Mouse (Mus musculus) heart, embryonic 12.5 days (tissue): Measurements from ENCODE around the gene Cd46. TPM values are rescaled to one million over a fixed set of nuclear protein-coding genes. Genes with fewer than 3 reads are reported as not detected.
A peak's percentile ranks its signal among the peaks of the same experiment; 100 is the strongest.

Experiments used
- ATAC-seq: fragments of 200-750 bp; cut with Nextera tagmentation; 2 replicates; pipeline ENCODE4 v1.8.0; 2017; ENCODE audit warnings: moderate TSS enrichment, moderate library complexity; ENCODE audit not compliant: insufficient number of reproducible peaks, low FRiP score
- H3K27ac ChIP-seq: fragments of 300-500 bp; sonication (generic); 2 replicates; pipeline ENCODE4 v1.5.1; 2016; ENCODE audit warnings: mild to moderate bottlenecking, moderate library complexity; ENCODE audit not compliant: poor library complexity, severe bottlenecking
- H3K27me3 ChIP-seq: fragments of 300-500 bp; sonication (generic); replicated peaks from 2 replicates; pipeline ENCODE4 v1.6.1; 2016; ENCODE audit warnings: mild to moderate bottlenecking, moderate library complexity
- H3K36me3 ChIP-seq: fragments of 300-500 bp; sonication (generic); 2 replicates; pipeline ENCODE4 v1.6.1; 2016; ENCODE audit warnings: mild to moderate bottlenecking, moderate library complexity
- H3K4me1 ChIP-seq: fragments of 300-500 bp; sonication (generic); replicated peaks from 2 replicates; pipeline ENCODE4 v1.6.1; 2016; ENCODE audit warnings: mild to moderate bottlenecking
- H3K4me2 ChIP-seq: fragments of 300-500 bp; sonication (generic); 2 replicates; pipeline ENCODE4 v1.6.1; 2016; ENCODE audit warnings: mild to moderate bottlenecking, moderate library complexity
- H3K4me3 ChIP-seq: fragments of 300-500 bp; sonication (generic); 2 replicates; pipeline ENCODE4 v1.5.1; 2016; ENCODE audit warnings: mild to moderate bottlenecking
- H3K9ac ChIP-seq: fragments of 300-500 bp; sonication (generic); 2 replicates; pipeline ENCODE4 v1.6.1; 2016; ENCODE audit warnings: mild to moderate bottlenecking, moderate library complexity
- H3K9me3 ChIP-seq: fragments of 300-500 bp; sonication (generic); replicated peaks from 2 replicates; pipeline ENCODE4 v1.6.1; 2016; ENCODE audit warnings: mild to moderate bottlenecking, moderate library complexity
- WGBS: fragments of 180-500 bp; shearing (Covaris S2); methylation state at CpG from one replicate; pipeline ENCODE4 v1.1.7; 2016; 5-methylcytosine and 5-hydroxymethylcytosine counted together
- polyA plus RNA-seq: library from polyadenylated mRNA; unstranded; fragments of >200 nt; fragmentation: Nextera tagmentation; extraction: Ambion mirVana; gene quantifications from 2 replicates; pipeline ENCODE4 v1.2.1, GENCODE M21; 2016

The Cd46 gene
- polyA plus RNA-seq, 1 experiment from 2014 or later: 0.73 TPM

GRCm38 (mm10) chr1:195018089-195018999, 73.7 kb downstream of the Cd46 start:
- Histone ChIP-seq H3K27me3 (no peaks in the 10 kb centered on the region), H3K36me3 (no peaks in the 10 kb centered on the region), H3K4me3 (no peak overlapping the region), H3K27ac (no peak overlapping the region), H3K9me3 (no peaks in the 10 kb centered on the region), H3K9ac (no peak overlapping the region), H3K4me1 (peaks cover 8% of the 10 kb centered on the region; the same call in 1 of the 2 replicates), H3K4me2 (no peak overlapping the region)
- no peak for ATAC-seq
- WGBS: 82% methylated on average over 9 of the region's 9 CpGs

GRCm38 (mm10) chr1:195017626-195018025, 74.4 kb downstream of the Cd46 start:
- Histone ChIP-seq H3K9ac (no peak overlapping the region), H3K4me2 (no peak overlapping the region)
- 62% methylated on average over 4 of the region's 4 CpGs for WGBS

GRCm38 (mm10) chr1:195016811-195017501, 75.1 kb downstream of the Cd46 start:
- no peak overlapping the region for H3K27ac ChIP-seq
- H3K9ac ChIP-seq: no peak overlapping the region
- 0 out of 2 replicates have a peak, but pooled peaks have one; percentile 56 for ATAC-seq
- H3K4me1 ChIP-seq: peaks cover 8% of the 10 kb centered on the region; the same call in 1 of the 2 replicates
- WGBS: 56% methylated on average over 11 of the region's 11 CpGs
- H3K9me3 ChIP-seq: no peaks in the 10 kb centered on the region
- H3K4me3 ChIP-seq: peak overlapping the region; percentile 18
- peak overlapping the region; percentile 64 for H3K4me2 ChIP-seq
- no peaks in the 10 kb centered on the region for H3K36me3 ChIP-seq
- no peaks in the 10 kb centered on the region for H3K27me3 ChIP-seq

More at GRCm38 (mm10) chr1:195017626-195018025, 74.4 kb downstream of the Cd46 start:
- Histone ChIP-seq H3K27me3 (no peaks in the 10 kb centered on the region), H3K27ac (no peak overlapping the region), H3K4me1 (peaks cover 8% of the 10 kb centered on the region; the same call in 1 of the 2 replicates), H3K36me3 (no peaks in the 10 kb centered on the region), H3K4me3 (no peak overlapping the region), H3K9me3 (no peaks in the 10 kb centered on the region)
- ATAC-seq: no peak

GRCm38 (mm10) chr1:195015281-195015680, 76.8 kb downstream of the Cd46 start:
- no peaks in the 10 kb centered on the region for H3K9me3 ChIP-seq
- H3K9ac ChIP-seq: no peak overlapping the region
- no peak for ATAC-seq
- WGBS: 92% methylated on average over 1 of the region's 1 CpGs
- no peak overlapping the region for H3K4me3 ChIP-seq
- no peaks in the 10 kb centered on the region for H3K27me3 ChIP-seq
- no peaks in the 10 kb centered on the region for H3K36me3 ChIP-seq
- peaks cover 8% of the 10 kb centered on the region; the same call in 1 of the 2 replicates for H3K4me1 ChIP-seq
- no peak overlapping the region for H3K27ac ChIP-seq
- H3K4me2 ChIP-seq: no peak overlapping the region

GRCm38 (mm10) chr1:195014201-195014885, 77.7 kb downstream of the Cd46 start:
- Histone ChIP-seq H3K4me3 (no peak overlapping the region), H3K27ac (no peak overlapping the region), H3K4me2 (no peak overlapping the region), H3K9ac (no peak overlapping the region), H3K9me3 (no peaks in the 10 kb centered on the region), H3K36me3 (no peaks in the 10 kb centered on the region), H3K27me3 (no peaks in the 10 kb centered on the region), H3K4me1 (peaks cover 8% of the 10 kb centered on the region; the same call in 1 of the 2 replicates)
- 60% methylated on average over 3 of the region's 3 CpGs for WGBS
- no peak for ATAC-seq

GRCm38 (mm10) chr1:195012531-195012930, 79.5 kb downstream of the Cd46 start:
- ATAC-seq: no peak
- H3K4me3 ChIP-seq: no peak overlapping the region
- H3K36me3 ChIP-seq: no peaks in the 10 kb centered on the region
- no peaks in the 10 kb centered on the region for H3K27me3 ChIP-seq
- H3K9me3 ChIP-seq: no peaks in the 10 kb centered on the region
- no peak overlapping the region for H3K9ac ChIP-seq
- WGBS: 73% methylated on average over 2 of the region's 2 CpGs
- no peak overlapping the region for H3K27ac ChIP-seq
- no peak overlapping the region for H3K4me2 ChIP-seq
- peaks cover 8% of the 10 kb centered on the region; the same call in 1 of the 2 replicates for H3K4me1 ChIP-seq

GRCm38 (mm10) chr1:195006267-195006666, 85.8 kb downstream of the Cd46 start:
- Histone ChIP-seq H3K27me3 (no peaks in the 10 kb centered on the region), H3K4me1 (peaks cover 8% of the 10 kb centered on the region; the same call in 1 of the 2 replicates), H3K9ac (no peak overlapping the region), H3K27ac (no peak overlapping the region), H3K9me3 (no peaks in the 10 kb centered on the region), H3K4me3 (no peak overlapping the region), H3K4me2 (no peak overlapping the region), H3K36me3 (no peaks in the 10 kb centered on the region)
- no peak for ATAC-seq

- Histone ChIP-seq H3K4me2 (no peak overlapping the region), H3K4me3 (no peak overlapping the region), H3K9me3 (no peaks in the 10 kb centered on the region), H3K27ac (no peak overlapping the region), H3K36me3 (no peaks in the 10 kb centered on the region), H3K4me1 (peaks cover 8% of the 10 kb centered on the region; the same call in 1 of the 2 replicates), H3K27me3 (no peaks in the 10 kb centered on the region), H3K9ac (no peak overlapping the region)
- ATAC-seq: no peak
- 27% methylated on average over 1 of the region's 1 CpGs for WGBS
Observed at GRCm38 (mm10) chr1:195004194-195004593, 87.9 kb downstream of the Cd46 start.

- Histone ChIP-seq H3K4me1 (peaks cover 8% of the 10 kb centered on the region; the same call in 1 of the 2 replicates), H3K36me3 (no peaks in the 10 kb centered on the region), H3K4me3 (no peak overlapping the region), H3K4me2 (no peak overlapping the region), H3K27ac (no peak overlapping the region), H3K9ac (no peak overlapping the region), H3K9me3 (no peaks in the 10 kb centered on the region), H3K27me3 (no peaks in the 10 kb centered on the region)
- WGBS: 80% methylated on average over 4 of the region's 4 CpGs
- no peak for ATAC-seq
Observed at GRCm38 (mm10) chr1:195003328-195003727, 88.7 kb downstream of the Cd46 start.

GRCm38 (mm10) chr1:194998396-194998795, 93.7 kb downstream of the Cd46 start:
- WGBS: 90% methylated on average over 1 of the region's 1 CpGs
- H3K36me3 ChIP-seq: no peaks in the 10 kb centered on the region

GRCm38 (mm10) chr1:194995196-194995595, 96.9 kb downstream of the Cd46 start:
- no peaks in the 10 kb centered on the region for H3K36me3 ChIP-seq
- ATAC-seq: no peak
- peaks cover 16% of the 10 kb centered on the region for H3K4me1 ChIP-seq
- no peaks in the 10 kb centered on the region for H3K9me3 ChIP-seq
- H3K9ac ChIP-seq: no peak overlapping the region
- no peak overlapping the region for H3K27ac ChIP-seq
- H3K27me3 ChIP-seq: no peaks in the 10 kb centered on the region
- WGBS: 71% methylated on average over 2 of the region's 2 CpGs
- H3K4me3 ChIP-seq: no peak overlapping the region
- no peak overlapping the region for H3K4me2 ChIP-seq

More at GRCm38 (mm10) chr1:194998396-194998795, 93.7 kb downstream of the Cd46 start:
- Histone ChIP-seq H3K9me3 (no peaks in the 10 kb centered on the region), H3K27me3 (no peaks in the 10 kb centered on the region), H3K9ac (no peak overlapping the region), H3K4me1 (peaks cover 4% of the 10 kb centered on the region; the same call in 1 of the 2 replicates), H3K27ac (no peak overlapping the region), H3K4me2 (no peak overlapping the region), H3K4me3 (no peak overlapping the region)
- no peak for ATAC-seq
